Comparison of ENCODE assay signal across 26 mouse cellular contexts in the genomic region with DNA sequence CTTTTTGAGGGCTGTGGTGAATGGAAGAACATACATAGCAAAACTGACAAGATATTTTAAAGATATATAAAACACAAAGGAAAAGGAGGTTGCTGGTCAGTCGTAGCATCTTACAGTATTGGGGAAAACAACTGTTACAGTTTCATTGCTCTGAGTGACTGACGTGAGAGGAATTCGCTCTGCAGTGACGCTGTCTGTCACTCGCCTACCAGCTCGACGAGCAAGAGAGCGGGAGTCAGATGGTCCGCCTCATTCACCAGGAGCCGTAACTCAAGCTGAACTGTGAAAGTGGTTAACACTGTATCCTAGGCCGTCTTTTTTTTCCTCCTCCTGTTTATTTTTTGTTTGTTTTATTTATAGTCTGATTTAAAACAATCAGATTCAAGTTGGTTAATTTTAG.
A peak's percentile ranks its signal among the peaks of the same experiment; 100 is the strongest.
DNase-seq lines count a peak whose midpoint lies in the region; ATAC-seq and TF ChIP-seq lines count a peak whose summit lies in the region.
"Had no signal": no experiment of that assay in that cellular context is flagged by ENCODE, and none has a peak within 500 bp of the region (broad histone marks: within the 10 kb centered on the region; RNA-seq: fewer than 3 reads in every experiment).

No protein-coding gene starts in this region.

- no peak for ATAC-seq in midbrain, embryonic 14.5 days (ENCODE audit: low FRiP score, low TSS enrichment)
- ATAC-seq: activated CD4-positive, CD25-positive, alpha-beta regulatory T cell, adult 4 months; CD4-positive, CD25-positive, alpha-beta regulatory T cell, adult 4 months; forebrain, embryonic 14.5 days; forebrain, embryonic 16.5 days; Patski had no signal

- H3K27me3 ChIP-seq in midbrain, embryonic 10.5 days (ENCODE audit: low read depth, poor library complexity, severe bottlenecking), result no peaks in the 10 kb centered on the region
- no peaks in the 10 kb centered on the region for H3K27me3 ChIP-seq in midbrain, embryonic 14.5 days (ENCODE audit: control insufficient read depth, insufficient read depth, low read length)
- H3K27me3 ChIP-seq: CH12.LX; embryonic facial prominence, embryonic 13.5 days; embryonic facial prominence, embryonic 15.5 days; forebrain, embryonic 12.5 days; Patski had no signal

- H3K9ac ChIP-seq in midbrain, embryonic 14.5 days (replicated peaks; ENCODE audit: low read length), result no peak overlapping the region
- H3K9ac ChIP-seq: embryonic facial prominence, embryonic 13.5 days; embryonic facial prominence, embryonic 15.5 days; forebrain, embryonic 12.5 days had no signal

- H3K4me2 ChIP-seq in midbrain, embryonic 14.5 days (ENCODE audit: low read length), result no peak overlapping the region
- H3K4me2 ChIP-seq: embryonic facial prominence, embryonic 13.5 days; embryonic facial prominence, embryonic 15.5 days; forebrain, embryonic 12.5 days had no signal

- peaks cover 29% of the 10 kb centered on the region for H3K4me1 ChIP-seq in midbrain, embryonic 10.5 days
- H3K4me1 ChIP-seq in midbrain, embryonic 14.5 days (ENCODE audit: control insufficient read depth, insufficient read depth, low read length), result no peaks in the 10 kb centered on the region
- H3K4me1 ChIP-seq: embryonic facial prominence, embryonic 15.5 days; forebrain, embryonic 10.5 days; forebrain, embryonic 12.5 days had no signal

- no peak for DNase-seq in layer of hippocampus, adult 2 months (ENCODE audit: low spot score in 2 of 2)
- DNase-seq in layer of hippocampus, postnatal 36 days, result no peak
- peak; percentile 10 for DNase-seq in midbrain, embryonic 10.5 days (ENCODE audit: low spot score)
- no peak for DNase-seq in midbrain, embryonic 14.5 days
- no peak for DNase-seq in B cell, adult 2 months
- DNase-seq: adrenal gland, adult 8-10 months; adrenal gland, postnatal 14 days; adrenal gland, postnatal 36 days; cerebellum, adult 11-12 months; cerebellum, adult 2 months; cerebellum, adult 9-10 months; cerebellum, postnatal 10 days; cerebellum, postnatal 25 days; embryo, embryonic 11 days had no signal

- 89% methylated on average over 11 of the region's 11 CpGs for WGBS in midbrain, embryonic 10.5 days
- WGBS in midbrain, embryonic 14.5 days, result 72% methylated on average over 11 of the region's 11 CpGs

- peak overlapping the region; percentile 63 for H3K27ac ChIP-seq in layer of hippocampus, adult 2 months
- H3K27ac ChIP-seq in midbrain, embryonic 10.5 days (replicated peaks), result no peak overlapping the region
- H3K27ac ChIP-seq in midbrain, embryonic 14.5 days (replicated peaks; ENCODE audit: low read depth, low read length), result no peak overlapping the region
- H3K27ac ChIP-seq: embryonic facial prominence, embryonic 13.5 days; embryonic facial prominence, embryonic 15.5 days; forebrain, embryonic 10.5 days; forebrain, embryonic 12.5 days had no signal

- TF ChIP-seq CTCF in layer of hippocampus, adult 2 months (conservative IDR thresholded peaks at IDR 0.05), result no peak

- H3K9me3 ChIP-seq in midbrain, embryonic 10.5 days (replicated peaks), result no peaks in the 10 kb centered on the region
- no peaks in the 10 kb centered on the region for H3K9me3 ChIP-seq in midbrain, embryonic 14.5 days (ENCODE audit: control insufficient read depth, low read length)
- H3K9me3 ChIP-seq: embryonic facial prominence, embryonic 13.5 days; embryonic facial prominence, embryonic 15.5 days; forebrain, embryonic 10.5 days; forebrain, embryonic 12.5 days; G1E had no signal

- H3K4me3 ChIP-seq in layer of hippocampus, adult 2 months, result no peak overlapping the region
- H3K4me3 ChIP-seq in midbrain, embryonic 10.5 days, result no peak overlapping the region
- H3K4me3 ChIP-seq in midbrain, embryonic 14.5 days (replicated peaks; ENCODE audit: low read depth, low read length), result no peak overlapping the region
- H3K4me3 ChIP-seq: embryonic facial prominence, embryonic 13.5 days; embryonic facial prominence, embryonic 15.5 days; erythroblast, embryonic 14.5 days; forebrain, embryonic 10.5 days; forebrain, embryonic 12.5 days had no signal

- peaks cover 47% of the 10 kb centered on the region for H3K36me3 ChIP-seq in midbrain, embryonic 10.5 days
- peaks cover 20% of the 10 kb centered on the region; the same call in 1 of the 2 replicates for H3K36me3 ChIP-seq in midbrain, embryonic 14.5 days (ENCODE audit: control insufficient read depth, insufficient read depth, low read length)
